Mouse (Mus musculus): Measurements from ENCODE around the gene Soga1. TPM values are rescaled to one million over a fixed set of nuclear protein-coding genes. Genes with fewer than 3 reads are reported as not detected.

Soga1 gene
- total RNA-seq, 2 experiments from 2014 or later: 31.4 to 36.3 TPM

- no peak overlapping the region for H3K4me3 ChIP-seq
- no peak for TF ChIP-seq CTCF (conservative IDR thresholded peaks at IDR 0.05)
- H3K27ac ChIP-seq: peak overlapping the region; percentile 88
- DNase-seq (ENCODE audit: low spot score in 2 of 2): no peak
Measured at GRCm38 (mm10) chr2:157055721-157056120, 23.3 kb downstream of the Soga1 start.

- no peak for TF ChIP-seq CTCF (conservative IDR thresholded peaks at IDR 0.05)
- peak in 1 of 2 experiments; percentile 71 for DNase-seq (ENCODE audit: low spot score in 2 of 2)
- Histone ChIP-seq H3K27ac (peak overlapping the region; percentile 88), H3K4me3 (no peak overlapping the region)
Measured at GRCm38 (mm10) chr2:157054816-157055215, 24.2 kb downstream of the Soga1 start.

GRCm38 (mm10) chr2:157054297-157054696 is 24.8 kb downstream of the Soga1 start:
- Histone ChIP-seq H3K27ac (peak overlapping the region; percentile 88), H3K4me3 (no peak overlapping the region)
- DNase-seq (ENCODE audit: low spot score in 2 of 2): no peak
- no peak for TF ChIP-seq CTCF (conservative IDR thresholded peaks at IDR 0.05)

GRCm38 (mm10) chr2:157053787-157054186 is 25.3 kb downstream of the Soga1 start:
- peak; percentile 69 for TF ChIP-seq CTCF (conservative IDR thresholded peaks at IDR 0.05)
- Histone ChIP-seq H3K27ac (peak overlapping the region; percentile 88), H3K4me3 (no peak overlapping the region)
- DNase-seq (ENCODE audit: low spot score in 2 of 2): no peak

GRCm38 (mm10) chr2:157053124-157053523 is 25.9 kb downstream of the Soga1 start:
- no peak for DNase-seq (ENCODE audit: low spot score in 2 of 2)
- Histone ChIP-seq H3K4me3 (no peak overlapping the region), H3K27ac (peak overlapping the region; percentile 88; the same call in 1 of the 2 replicates)
- TF ChIP-seq CTCF (conservative IDR thresholded peaks at IDR 0.05): no peak

GRCm38 (mm10) chr2:157052448-157052847 is 26.6 kb downstream of the Soga1 start:
- Histone ChIP-seq H3K4me3 (no peak overlapping the region), H3K27ac (peak overlapping the region; percentile 88)
- no peak for DNase-seq (ENCODE audit: low spot score in 2 of 2)
- no peak for TF ChIP-seq CTCF (conservative IDR thresholded peaks at IDR 0.05)

GRCm38 (mm10) chr2:157049831-157050243 is 29.2 kb downstream of the Soga1 start:
- peak; percentile 59 to 70 for DNase-seq (ENCODE audit: low spot score in 2 of 2)
- H3K27ac ChIP-seq: peak overlapping the region; percentile 88
- TF ChIP-seq CTCF (conservative IDR thresholded peaks at IDR 0.05): no peak
- no peak overlapping the region; the same call in 1 of the 2 replicates for H3K4me3 ChIP-seq

- peak overlapping the region; percentile 3; the same call in 1 of the 2 replicates for H3K4me3 ChIP-seq
- no peak for TF ChIP-seq CTCF (conservative IDR thresholded peaks at IDR 0.05)
- peak; percentile 70 to 84 for DNase-seq (ENCODE audit: low spot score in 2 of 2)
- H3K27ac ChIP-seq: peak overlapping the region; percentile 88
Measured at GRCm38 (mm10) chr2:157048395-157049181, 30.5 kb downstream of the Soga1 start.

GRCm38 (mm10) chr2:157046956-157047355 is 32.1 kb downstream of the Soga1 start:
- no peak for DNase-seq (ENCODE audit: low spot score in 2 of 2)
- no peak for TF ChIP-seq CTCF (conservative IDR thresholded peaks at IDR 0.05)
- H3K4me3 ChIP-seq: no peak overlapping the region
- no peak overlapping the region for H3K27ac ChIP-seq

- no peak for DNase-seq (ENCODE audit: low spot score in 2 of 2)
- TF ChIP-seq CTCF (conservative IDR thresholded peaks at IDR 0.05): no peak
- Histone ChIP-seq H3K27ac (no peak overlapping the region), H3K4me3 (no peak overlapping the region)
Measured at GRCm38 (mm10) chr2:157045932-157046331, 33.1 kb downstream of the Soga1 start.

GRCm38 (mm10) chr2:157043987-157044386 is 35.1 kb downstream of the Soga1 start:
- DNase-seq (ENCODE audit: low spot score in 2 of 2): no peak
- no peak overlapping the region for H3K4me3 ChIP-seq
- peak; percentile 67 for TF ChIP-seq CTCF (conservative IDR thresholded peaks at IDR 0.05)
- H3K27ac ChIP-seq: 0 out of 2 replicates have a peak overlapping the region, but pooled peaks have one; percentile 2

GRCm38 (mm10) chr2:157043556-157043955 is 35.5 kb downstream of the Soga1 start:
- no peak for TF ChIP-seq CTCF (conservative IDR thresholded peaks at IDR 0.05)
- Histone ChIP-seq H3K4me3 (no peak overlapping the region), H3K27ac (0 out of 2 replicates have a peak overlapping the region, but pooled peaks have one; percentile 2)
- peak; percentile 50 to 70 for DNase-seq (ENCODE audit: low spot score in 2 of 2)

GRCm38 (mm10) chr2:157041421-157041820 is 37.6 kb downstream of the Soga1 start:
- Histone ChIP-seq H3K4me3 (no peak overlapping the region), H3K27ac (no peak overlapping the region)
- DNase-seq (ENCODE audit: low spot score in 2 of 2): no peak
- no peak for TF ChIP-seq CTCF (conservative IDR thresholded peaks at IDR 0.05)

GRCm38 (mm10) chr2:157040649-157041046 is 38.4 kb downstream of the Soga1 start:
- Histone ChIP-seq H3K4me3 (no peak overlapping the region), H3K27ac (peak overlapping the region; percentile 5; the same call in 1 of the 2 replicates)
- TF ChIP-seq CTCF (conservative IDR thresholded peaks at IDR 0.05): no peak
- DNase-seq (ENCODE audit: low spot score in 2 of 2): no peak
